Mouse (Mus musculus): ENCODE results near the gene Itpr3.

DNA sequence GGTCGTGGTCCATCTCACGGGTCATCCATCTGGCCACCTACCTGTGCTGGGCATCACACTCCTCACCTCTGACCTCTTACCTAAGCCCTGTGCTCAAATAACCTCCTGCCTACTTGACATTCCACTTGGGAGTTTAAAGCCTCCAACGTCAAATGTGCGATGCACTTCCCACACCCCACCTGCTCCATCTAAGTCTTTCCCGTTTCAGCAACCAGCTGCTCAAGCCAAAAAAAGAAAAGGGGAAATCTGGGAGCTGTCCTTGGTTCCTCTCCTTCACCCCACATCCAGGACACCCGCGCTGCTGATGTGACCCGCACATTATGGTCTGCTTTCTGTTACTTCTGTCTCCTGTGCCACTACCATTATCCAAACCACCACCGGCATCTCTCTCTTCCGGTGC is 75.1 kb downstream of the Itpr3 start:
- TF ChIP-seq CTCF (IDR thresholded peaks at IDR 0.05; ENCODE audit: low read depth), result no peak
- TF ChIP-seq EP300 (IDR thresholded peaks at IDR 0.05; ENCODE audit: low read depth), result no peak
